Mouse (Mus musculus): ENCODE results near the gene Hoxd3.

DNA sequence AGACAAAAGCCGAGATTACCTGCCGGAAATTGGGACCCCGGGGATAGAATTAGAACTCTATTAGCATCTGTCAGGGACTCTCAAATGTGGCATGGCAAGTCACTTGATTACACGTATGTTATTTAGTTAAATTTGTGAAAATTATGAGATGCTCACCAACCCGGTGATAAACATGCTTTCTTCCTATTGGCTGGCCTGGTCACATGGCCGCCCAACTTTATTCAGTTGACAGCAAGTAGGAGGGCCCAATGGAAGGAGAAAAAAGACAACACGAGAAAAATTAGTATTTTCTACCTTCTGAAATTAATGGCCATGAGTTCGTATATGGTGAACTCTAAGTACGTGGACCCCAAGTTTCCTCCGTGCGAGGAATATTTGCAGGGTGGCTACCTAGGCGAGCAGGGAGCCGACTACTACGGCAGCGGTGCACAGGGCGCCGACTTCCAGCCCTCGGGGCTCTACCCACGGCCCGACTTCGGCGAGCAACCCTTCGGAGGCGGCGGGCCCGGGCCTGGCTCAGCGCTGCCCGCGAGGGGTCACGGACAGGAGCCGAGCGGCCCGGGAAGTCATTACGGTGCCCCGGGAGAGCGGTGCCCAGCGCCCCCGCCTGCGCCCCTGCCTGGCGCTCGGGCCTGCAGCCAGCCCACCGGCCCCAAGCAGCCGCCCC, 15.4 kb downstream of the Hoxd3 start:
- TF ChIP-seq CTCF (IDR thresholded peaks at IDR 0.05; ENCODE audit: borderline replicate concordance, control insufficient read depth, extremely low read depth, insufficient read depth, low read length, poor library complexity): no peak
- TF ChIP-seq POLR2A (IDR thresholded peaks at IDR 0.05; ENCODE audit: control insufficient read depth, extremely low read depth, insufficient read depth, low read length, poor library complexity): no peak
